Mouse (Mus musculus): Measurements from ENCODE around the gene Sec22c. TPM values are rescaled to one million over a fixed set of nuclear protein-coding genes. Genes with fewer than 3 reads are reported as not detected.

Sec22c gene
- polyA plus RNA-seq, 1 experiment, result 15.4 TPM

GRCm38 (mm10) chr9:121697150-121698049 is 7.9 kb downstream of the Sec22c start:
- Histone ChIP-seq H3K4me1 (ENCODE audit: control insufficient read depth, insufficient read depth, low read length) (no peaks in the 10 kb centered on the region), H3K27ac (ENCODE audit: insufficient read depth, low read length) (no peak overlapping the region), H3K4me3 (ENCODE audit: insufficient read depth, low read length) (no peak overlapping the region)
- no peak for TF ChIP-seq POLR2A (IDR thresholded peaks at IDR 0.05; ENCODE audit: extremely low read depth, insufficient read depth, low read length)
- peak; percentile 55 for TF ChIP-seq CTCF (IDR thresholded peaks at IDR 0.05; ENCODE audit: extremely low read depth, insufficient read depth, low read length)

GRCm38 (mm10) chr9:121696626-121697025 is 8.7 kb downstream of the Sec22c start:
- no peak overlapping the region for H3K4me3 ChIP-seq (ENCODE audit: insufficient read depth, low read length)
- no peak overlapping the region for H3K27ac ChIP-seq (ENCODE audit: insufficient read depth, low read length)
- TF ChIP-seq POLR2A (IDR thresholded peaks at IDR 0.05; ENCODE audit: extremely low read depth, insufficient read depth, low read length), result no peak
- H3K4me1 ChIP-seq (ENCODE audit: control insufficient read depth, insufficient read depth, low read length), result no peaks in the 10 kb centered on the region

- no peak for TF ChIP-seq POLR2A (IDR thresholded peaks at IDR 0.05; ENCODE audit: extremely low read depth, insufficient read depth, low read length)
- no peak for TF ChIP-seq CTCF (IDR thresholded peaks at IDR 0.05; ENCODE audit: extremely low read depth, insufficient read depth, low read length)
- no peak overlapping the region for H3K4me3 ChIP-seq (ENCODE audit: insufficient read depth, low read length)
- H3K4me1 ChIP-seq (ENCODE audit: control insufficient read depth, insufficient read depth, low read length), result peaks cover 5% of the 10 kb centered on the region
- H3K27ac ChIP-seq (ENCODE audit: insufficient read depth, low read length), result no peak overlapping the region
These were observed 10.6 kb downstream of the Sec22c start for GRCm38 (mm10) chr9:121694736-121695135.

- TF ChIP-seq CTCF (IDR thresholded peaks at IDR 0.05; ENCODE audit: extremely low read depth, insufficient read depth, low read length) (no peak), POLR2A (IDR thresholded peaks at IDR 0.05; ENCODE audit: extremely low read depth, insufficient read depth, low read length) (no peak)
- Histone ChIP-seq H3K27ac (ENCODE audit: insufficient read depth, low read length) (no peak overlapping the region), H3K4me3 (ENCODE audit: insufficient read depth, low read length) (no peak overlapping the region), H3K4me1 (ENCODE audit: control insufficient read depth, insufficient read depth, low read length) (peaks cover 5% of the 10 kb centered on the region)
These were observed 14.6 kb downstream of the Sec22c start for GRCm38 (mm10) chr9:121690734-121691133.

- no peak overlapping the region for H3K4me3 ChIP-seq (ENCODE audit: insufficient read depth, low read length)
- peaks cover 5% of the 10 kb centered on the region for H3K4me1 ChIP-seq (ENCODE audit: control insufficient read depth, insufficient read depth, low read length)
- TF ChIP-seq POLR2A (IDR thresholded peaks at IDR 0.05; ENCODE audit: extremely low read depth, insufficient read depth, low read length) (no peak), CTCF (IDR thresholded peaks at IDR 0.05; ENCODE audit: extremely low read depth, insufficient read depth, low read length) (no peak)
- no peak overlapping the region for H3K27ac ChIP-seq (ENCODE audit: insufficient read depth, low read length)
These were observed 15.1 kb downstream of the Sec22c start for GRCm38 (mm10) chr9:121690200-121690651.

GRCm38 (mm10) chr9:121684702-121685101 is 20.6 kb downstream of the Sec22c start:
- no peak overlapping the region for H3K4me3 ChIP-seq (ENCODE audit: insufficient read depth, low read length)
- no peaks in the 10 kb centered on the region for H3K4me1 ChIP-seq (ENCODE audit: control insufficient read depth, insufficient read depth, low read length)
- TF ChIP-seq POLR2A (IDR thresholded peaks at IDR 0.05; ENCODE audit: extremely low read depth, insufficient read depth, low read length) (no peak), CTCF (IDR thresholded peaks at IDR 0.05; ENCODE audit: extremely low read depth, insufficient read depth, low read length) (no peak)
- H3K27ac ChIP-seq (ENCODE audit: insufficient read depth, low read length), result no peak overlapping the region

GRCm38 (mm10) chr9:121682037-121682680 is 23.1 kb downstream of the Sec22c start:
- TF ChIP-seq POLR2A (IDR thresholded peaks at IDR 0.05; ENCODE audit: extremely low read depth, insufficient read depth, low read length), result no peak
- no peak for TF ChIP-seq CTCF (IDR thresholded peaks at IDR 0.05; ENCODE audit: extremely low read depth, insufficient read depth, low read length)
- Histone ChIP-seq H3K4me3 (ENCODE audit: insufficient read depth, low read length) (no peak overlapping the region), H3K4me1 (ENCODE audit: control insufficient read depth, insufficient read depth, low read length) (no peaks in the 10 kb centered on the region), H3K27ac (ENCODE audit: insufficient read depth, low read length) (no peak overlapping the region)

- Histone ChIP-seq H3K27ac (ENCODE audit: insufficient read depth, low read length) (no peak overlapping the region), H3K4me1 (ENCODE audit: control insufficient read depth, insufficient read depth, low read length) (no peaks in the 10 kb centered on the region), H3K4me3 (ENCODE audit: insufficient read depth, low read length) (no peak overlapping the region)
- TF ChIP-seq CTCF (IDR thresholded peaks at IDR 0.05; ENCODE audit: extremely low read depth, insufficient read depth, low read length) (no peak), POLR2A (IDR thresholded peaks at IDR 0.05; ENCODE audit: extremely low read depth, insufficient read depth, low read length) (no peak)
These were observed 24.1 kb downstream of the Sec22c start for GRCm38 (mm10) chr9:121681191-121681590.

GRCm38 (mm10) chr9:121679549-121679948 is 25.7 kb downstream of the Sec22c start:
- H3K4me3 ChIP-seq (ENCODE audit: insufficient read depth, low read length), result no peak overlapping the region
- TF ChIP-seq POLR2A (IDR thresholded peaks at IDR 0.05; ENCODE audit: extremely low read depth, insufficient read depth, low read length) (no peak), CTCF (IDR thresholded peaks at IDR 0.05; ENCODE audit: extremely low read depth, insufficient read depth, low read length) (peak; percentile 67)
- no peak overlapping the region for H3K27ac ChIP-seq (ENCODE audit: insufficient read depth, low read length)
- H3K4me1 ChIP-seq (ENCODE audit: control insufficient read depth, insufficient read depth, low read length), result no peaks in the 10 kb centered on the region

GRCm38 (mm10) chr9:121677476-121677875 is 27.8 kb downstream of the Sec22c start:
- Histone ChIP-seq H3K27ac (ENCODE audit: insufficient read depth, low read length) (no peak overlapping the region), H3K4me3 (ENCODE audit: insufficient read depth, low read length) (no peak overlapping the region), H3K4me1 (ENCODE audit: control insufficient read depth, insufficient read depth, low read length) (no peaks in the 10 kb centered on the region)
- TF ChIP-seq POLR2A (IDR thresholded peaks at IDR 0.05; ENCODE audit: extremely low read depth, insufficient read depth, low read length) (no peak), CTCF (IDR thresholded peaks at IDR 0.05; ENCODE audit: extremely low read depth, insufficient read depth, low read length) (no peak)
